8 mouse cellular contexts compared by ENCODE assay signal in the genomic region with DNA sequence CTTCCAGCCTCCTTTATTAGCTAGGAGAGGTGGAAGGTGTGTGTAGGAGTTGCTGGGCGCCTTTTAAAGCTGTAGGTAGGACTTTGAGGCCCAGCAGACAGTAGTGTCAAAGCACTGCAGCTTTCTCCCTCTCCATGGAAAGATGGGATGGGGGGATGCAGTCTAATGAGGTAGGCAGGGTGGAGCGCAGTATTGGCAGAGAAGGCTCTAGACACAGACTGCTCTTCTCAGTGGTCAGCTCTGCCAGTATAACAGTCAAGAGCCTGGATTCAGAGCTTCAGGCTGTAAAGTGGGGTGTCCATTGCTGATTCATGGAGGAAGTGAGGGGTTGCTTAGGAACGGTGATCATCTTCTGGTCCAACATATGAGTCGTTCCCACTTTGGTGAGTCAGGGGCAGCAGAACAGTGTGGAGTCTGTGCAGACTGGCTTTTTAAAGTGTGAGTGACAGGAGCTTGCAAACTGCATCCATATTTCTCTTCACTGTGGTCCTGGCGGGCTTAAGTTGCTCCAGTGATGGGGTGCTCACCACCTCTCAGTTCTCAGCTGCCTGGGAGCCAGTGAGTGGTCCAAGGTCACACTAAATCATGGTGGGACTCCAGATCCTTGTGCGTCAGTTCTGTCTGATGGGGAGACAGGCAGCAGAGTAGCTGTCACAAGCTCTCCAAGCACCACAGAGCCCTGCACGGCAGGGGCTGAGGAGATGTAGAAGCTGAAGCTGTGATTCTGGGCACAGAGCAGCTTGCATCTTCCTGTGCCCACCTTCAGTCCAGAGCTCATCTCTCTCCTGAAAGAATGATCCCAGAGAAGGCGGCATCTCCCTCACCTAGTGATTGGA. TPM values are rescaled to one million over a fixed set of nuclear protein-coding genes. Genes with fewer than 3 reads are reported as not detected.
A peak's percentile ranks its signal among the peaks of the same experiment; 100 is the strongest.
DNase-seq lines count a peak whose midpoint lies in the region; ATAC-seq and TF ChIP-seq lines count a peak whose summit lies in the region.

No protein-coding gene starts in this region.

- peaks cover 61% of the 10 kb centered on the region for H3K4me1 ChIP-seq in heart, embryonic 13.5 days
- peaks cover 1 to 24% of the 10 kb centered on the region in 2 experiments for H3K4me1 ChIP-seq in MEL (ENCODE audit: control insufficient read depth in 1 of 2, insufficient read depth in 2 of 2, low read length in 2 of 2)
- H3K4me1 ChIP-seq in heart, embryonic 16.5 days (ENCODE audit: control insufficient read depth, insufficient read depth, low read length): peaks cover 37% of the 10 kb centered on the region
- H3K4me1 ChIP-seq in midbrain, embryonic 11.5 days (ENCODE audit: control insufficient read depth, insufficient read depth, low read length): peaks cover 29% of the 10 kb centered on the region

- no peak for TF ChIP-seq CTCF in MEL (IDR thresholded peaks at IDR 0.05 in 2 of 3, conservative IDR thresholded peaks at IDR 0.05 in 1 of 3; ENCODE audit: control insufficient read depth in 1 of 3, insufficient read depth in 1 of 3, low read depth in 2 of 3, low read length in 3 of 3, poor library complexity in 1 of 3, severe bottlenecking in 1 of 3)

- 69% methylated on average over 8 of the region's 8 CpGs for WGBS in heart, embryonic 13.5 days
- 68% methylated on average over 8 of the region's 8 CpGs for WGBS in heart, embryonic 16.5 days
- WGBS in midbrain, embryonic 11.5 days: 80% methylated on average over 8 of the region's 8 CpGs

- H3K9ac ChIP-seq in heart, embryonic 13.5 days: peak overlapping the region; percentile 94
- H3K9ac ChIP-seq in MEL (ENCODE audit: control insufficient read depth, low read depth, low read length, poor library complexity, severe bottlenecking): peak overlapping the region; percentile 96
- peak overlapping the region; percentile 94 for H3K9ac ChIP-seq in heart, embryonic 16.5 days (ENCODE audit: low read length)
- H3K9ac ChIP-seq in midbrain, embryonic 11.5 days (ENCODE audit: low read length): no peak overlapping the region; the same call in 1 of the 2 replicates

- peaks cover 31% of the 10 kb centered on the region for H3K36me3 ChIP-seq in heart, embryonic 13.5 days
- peaks cover 0 to 15% of the 10 kb centered on the region in 2 experiments; a peak in 2 of 4 replicates for H3K36me3 ChIP-seq in MEL (ENCODE audit: control insufficient read depth in 1 of 2, insufficient read depth in 2 of 2, low read length in 2 of 2)
- peaks cover 7% of the 10 kb centered on the region for H3K36me3 ChIP-seq in heart, embryonic 16.5 days (ENCODE audit: control insufficient read depth, insufficient read depth)
- H3K36me3 ChIP-seq in midbrain, embryonic 11.5 days (ENCODE audit: control insufficient read depth, insufficient read depth, low read length): 0 out of 2 replicates have a peak, but pooled peaks cover 4% of the 10 kb centered on the region

- no peak for TF ChIP-seq POLR2A in MEL (IDR thresholded peaks at IDR 0.05; ENCODE audit: control insufficient read depth in 1 of 2, insufficient read depth in 1 of 2, low read depth in 1 of 2, low read length in 2 of 2, poor library complexity in 1 of 2)

- no peaks in the 10 kb centered on the region for H3K27me3 ChIP-seq in heart, embryonic 13.5 days (replicated peaks)
- H3K27me3 ChIP-seq in MEL (ENCODE audit: control insufficient read depth in 1 of 2, insufficient read depth in 2 of 2, low read length in 2 of 2): no peaks in the 10 kb centered on the region
- no peaks in the 10 kb centered on the region for H3K27me3 ChIP-seq in heart, embryonic 16.5 days (ENCODE audit: control insufficient read depth, insufficient read depth, low read length)
- no peaks in the 10 kb centered on the region for H3K27me3 ChIP-seq in midbrain, embryonic 11.5 days (ENCODE audit: control insufficient read depth, insufficient read depth, low read length)

- no peak for DNase-seq in heart, postnatal 25 days (ENCODE audit: low spot score)
- DNase-seq in MEL (ENCODE audit: low read depth, low spot score): no peak
- DNase-seq in midbrain, embryonic 11.5 days (ENCODE audit: low spot score, missing footprints): no peak
- DNase-seq in spleen, adult 18-20 months: no peak
- no peak for DNase-seq in adrenal gland, postnatal 4 days (ENCODE audit: low spot score in 2 of 2)
- DNase-seq in retina, postnatal 1 day: no peak

- TF ChIP-seq EP300 in MEL (IDR thresholded peaks at IDR 0.05; ENCODE audit: low read depth in 1 of 2, low read length in 2 of 2): no peak

- H3K27ac ChIP-seq in heart, embryonic 13.5 days (replicated peaks): peak overlapping the region; percentile 99
- H3K27ac ChIP-seq in MEL (ENCODE audit: control insufficient read depth, low read depth, low read length): peak overlapping the region; percentile 93
- peak overlapping the region; percentile 99 for H3K27ac ChIP-seq in heart, embryonic 16.5 days (ENCODE audit: low read length)
- H3K27ac ChIP-seq in midbrain, embryonic 11.5 days (ENCODE audit: low read depth, low read length): no peak overlapping the region

- peaks cover 28% of the 10 kb centered on the region for H3K79me2 ChIP-seq in MEL (ENCODE audit: control insufficient read depth, insufficient read depth, low read length, poor library complexity)

- TF ChIP-seq RAD21 in MEL (IDR thresholded peaks at IDR 0.05; ENCODE audit: low read depth, low read length): no peak

- no peaks in the 10 kb centered on the region for H3K9me3 ChIP-seq in heart, embryonic 13.5 days
- no peaks in the 10 kb centered on the region for H3K9me3 ChIP-seq in MEL (replicated peaks; ENCODE audit: insufficient read depth, low read length)
- H3K9me3 ChIP-seq in heart, embryonic 16.5 days (replicated peaks; ENCODE audit: control insufficient read depth, low read length): no peaks in the 10 kb centered on the region
- H3K9me3 ChIP-seq in midbrain, embryonic 11.5 days (ENCODE audit: control insufficient read depth, low read length): no peaks in the 10 kb centered on the region

- ATAC-seq in heart, embryonic 13.5 days (ENCODE audit: extremely low read depth, insufficient number of reproducible peaks, low FRiP score, low TSS enrichment): no peak
- ATAC-seq in heart, embryonic 16.5 days (replicated peaks; ENCODE audit: extremely low read depth, insufficient read depth, low FRiP score): no peak
- no peak for ATAC-seq in midbrain, embryonic 11.5 days (ENCODE audit: low FRiP score)

- H3K4me2 ChIP-seq in heart, embryonic 13.5 days: peak overlapping the region; percentile 96
- peak overlapping the region; percentile 85 for H3K4me2 ChIP-seq in heart, embryonic 16.5 days (ENCODE audit: low read depth, low read length)
- H3K4me2 ChIP-seq in midbrain, embryonic 11.5 days: peak overlapping the region; percentile 75

- peak overlapping the region; percentile 82 for H3K4me3 ChIP-seq in heart, embryonic 13.5 days
- peak overlapping the region; percentile 61 to 96 for H3K4me3 ChIP-seq in MEL (ENCODE audit: control insufficient read depth in 1 of 2, insufficient read depth in 1 of 2, low read depth in 2 of 2, low read length in 2 of 2)
- H3K4me3 ChIP-seq in heart, embryonic 16.5 days (ENCODE audit: low read length): peak overlapping the region; percentile 85
- peak overlapping the region; percentile 83 for H3K4me3 ChIP-seq in midbrain, embryonic 11.5 days (ENCODE audit: low read depth, low read length)

- intact Hi-C loops in heart, postnatal 25 days (cut with DNase I): no loop called here

RNA-seq across cellular contexts. Expression of gene Tbc1d17, which starts 2.1 kb away (rescaled TPM):
- 56.1 and 57.0 TPM in 2 replicates for polyA plus RNA-seq in heart, embryonic 13.5 days (2015; fragmentation: Nextera tagmentation; extraction: Ambion mirVana)
- 10 to 100 TPM; 44.3 to 47.0 TPM for total RNA-seq in heart, postnatal 25 days (2021)
- total RNA-seq in MEL (2012; rRNA removed): 16.7 and 16.9 TPM in 2 replicates
- polyA plus RNA-seq in MEL (2012; ENCODE audit: insufficient read depth in 1 of 2, insufficient read length in 2 of 2, low read depth in 1 of 2, low replicate concordance in 2 of 2, missing spikeins in 1 of 2): 10 to 100 TPM in 1 of 2 experiments, not detected in 1; 29.5 TPM
- 60.5 and 62.3 TPM in 2 replicates for polyA plus RNA-seq in heart, embryonic 16.5 days (2015; fragmentation: Nextera tagmentation; extraction: Ambion mirVana)
- polyA plus RNA-seq in midbrain, embryonic 11.5 days (2014; fragmentation: Nextera tagmentation; extraction: Ambion mirVana): 63.4 and 69.4 TPM in 2 replicates
- total RNA-seq in adrenal gland, postnatal 4 days (2021): 10 to 100 TPM; 87.9 to 92.0 TPM

RNA-seq across cellular contexts. Expression of gene Akt1s1, which starts 2.2 kb away (rescaled TPM):
- polyA plus RNA-seq in heart, embryonic 13.5 days (2015; fragmentation: Nextera tagmentation; extraction: Ambion mirVana): 96.5 and 101 TPM in 2 replicates
- total RNA-seq in heart, postnatal 25 days (2021): 10 to 100 TPM; 61.8 to 75.9 TPM
- 32.0 and 37.3 TPM in 2 replicates for total RNA-seq in MEL (2012; rRNA removed)
- 10 to 100 TPM in 1 of 2 experiments, not detected in 1; 71.8 TPM for polyA plus RNA-seq in MEL (2012; ENCODE audit: insufficient read depth in 1 of 2, insufficient read length in 2 of 2, low read depth in 1 of 2, low replicate concordance in 2 of 2, missing spikeins in 1 of 2)
- polyA plus RNA-seq in heart, embryonic 16.5 days (2015; fragmentation: Nextera tagmentation; extraction: Ambion mirVana): 103 and 104 TPM in 2 replicates
- 31.8 and 34.3 TPM in 2 replicates for polyA plus RNA-seq in midbrain, embryonic 11.5 days (2014; fragmentation: Nextera tagmentation; extraction: Ambion mirVana)
- 100 to 1,000 TPM; 119 to 134 TPM for total RNA-seq in adrenal gland, postnatal 4 days (2021)

RNA-seq across cellular contexts. Expression of gene Pnkp, which starts 5.9 kb away (rescaled TPM):
- polyA plus RNA-seq in heart, embryonic 13.5 days (2015; fragmentation: Nextera tagmentation; extraction: Ambion mirVana): 24.0 and 24.3 TPM in 2 replicates
- 10 to 100 TPM; 16.0 to 16.6 TPM for total RNA-seq in heart, postnatal 25 days (2021)
- 39.3 and 49.9 TPM in 2 replicates for total RNA-seq in MEL (2012; rRNA removed)
- 10 to 100 TPM in 1 of 2 experiments, not detected in 1; 45.6 TPM for polyA plus RNA-seq in MEL (2012; ENCODE audit: insufficient read depth in 1 of 2, insufficient read length in 2 of 2, low read depth in 1 of 2, low replicate concordance in 2 of 2, missing spikeins in 1 of 2)
- 27.7 and 28.0 TPM in 2 replicates for polyA plus RNA-seq in heart, embryonic 16.5 days (2015; fragmentation: Nextera tagmentation; extraction: Ambion mirVana)
- 26.1 and 28.6 TPM in 2 replicates for polyA plus RNA-seq in midbrain, embryonic 11.5 days (2014; fragmentation: Nextera tagmentation; extraction: Ambion mirVana)
- total RNA-seq in adrenal gland, postnatal 4 days (2021): 10 to 100 TPM; 50.8 to 54.6 TPM

RNA-seq across cellular contexts. Expression of gene Ptov1, which starts 18.6 kb away (rescaled TPM):
- polyA plus RNA-seq in heart, embryonic 13.5 days (2015; fragmentation: Nextera tagmentation; extraction: Ambion mirVana): 256 and 266 TPM in 2 replicates
- 100 to 1,000 TPM; 153 to 165 TPM for total RNA-seq in heart, postnatal 25 days (2021)
- 44.1 and 46.4 TPM in 2 replicates for total RNA-seq in MEL (2012; rRNA removed)
- 100 to 1,000 TPM in 1 of 2 experiments, not detected in 1; 168 TPM for polyA plus RNA-seq in MEL (2012; ENCODE audit: insufficient read depth in 1 of 2, insufficient read length in 2 of 2, low read depth in 1 of 2, low replicate concordance in 2 of 2, missing spikeins in 1 of 2)
- 210 and 269 TPM in 2 replicates for polyA plus RNA-seq in heart, embryonic 16.5 days (2015; fragmentation: Nextera tagmentation; extraction: Ambion mirVana)
- 316 and 350 TPM in 2 replicates for polyA plus RNA-seq in midbrain, embryonic 11.5 days (2014; fragmentation: Nextera tagmentation; extraction: Ambion mirVana)
- total RNA-seq in adrenal gland, postnatal 4 days (2021): 100 to 1,000 TPM; 385 to 394 TPM

RNA-seq across cellular contexts. Expression of gene Atf5, which starts 34.5 kb away (rescaled TPM):
- 2.4 and 2.7 TPM in 2 replicates for polyA plus RNA-seq in heart, embryonic 13.5 days (2015; fragmentation: Nextera tagmentation; extraction: Ambion mirVana)
- 10 to 100 TPM; 63.7 to 64.5 TPM for total RNA-seq in heart, postnatal 25 days (2021)
- total RNA-seq in MEL (2012; rRNA removed): 17.6 and 19.6 TPM in 2 replicates
- polyA plus RNA-seq in MEL (2012; ENCODE audit: insufficient read depth in 1 of 2, insufficient read length in 2 of 2, low read depth in 1 of 2, low replicate concordance in 2 of 2, missing spikeins in 1 of 2): 10 to 100 TPM in 1 of 2 experiments, not detected in 1; 95.5 TPM
- polyA plus RNA-seq in heart, embryonic 16.5 days (2015; fragmentation: Nextera tagmentation; extraction: Ambion mirVana): 2.3 and 2.4 TPM in 2 replicates
- 2.8 and 3.3 TPM in 2 replicates for polyA plus RNA-seq in midbrain, embryonic 11.5 days (2014; fragmentation: Nextera tagmentation; extraction: Ambion mirVana)
- total RNA-seq in adrenal gland, postnatal 4 days (2021): 100 to 1,000 TPM in 1 of 2 experiments, 10 to 100 TPM in 1; 59.8 to 104 TPM
